Mouse (Mus musculus) urinary bladder, adult 18-20 months (tissue): Measurements from ENCODE around the gene Fndc3c1.
"Not testable (repeated sequence)": the region's sequence is repeated elsewhere in the genome, so short reads cannot be mapped to it uniquely, and the experiment has no call there.

ENCODE experiments used
- DNase-seq, 2 experiments: peaks; one replicate each; pipeline ENCODE4 v3.0.0; 2022; ENCODE audit warnings: low spot score in 2 of 2, mixed read lengths in 2 of 2

Fndc3c1 gene

DNA sequence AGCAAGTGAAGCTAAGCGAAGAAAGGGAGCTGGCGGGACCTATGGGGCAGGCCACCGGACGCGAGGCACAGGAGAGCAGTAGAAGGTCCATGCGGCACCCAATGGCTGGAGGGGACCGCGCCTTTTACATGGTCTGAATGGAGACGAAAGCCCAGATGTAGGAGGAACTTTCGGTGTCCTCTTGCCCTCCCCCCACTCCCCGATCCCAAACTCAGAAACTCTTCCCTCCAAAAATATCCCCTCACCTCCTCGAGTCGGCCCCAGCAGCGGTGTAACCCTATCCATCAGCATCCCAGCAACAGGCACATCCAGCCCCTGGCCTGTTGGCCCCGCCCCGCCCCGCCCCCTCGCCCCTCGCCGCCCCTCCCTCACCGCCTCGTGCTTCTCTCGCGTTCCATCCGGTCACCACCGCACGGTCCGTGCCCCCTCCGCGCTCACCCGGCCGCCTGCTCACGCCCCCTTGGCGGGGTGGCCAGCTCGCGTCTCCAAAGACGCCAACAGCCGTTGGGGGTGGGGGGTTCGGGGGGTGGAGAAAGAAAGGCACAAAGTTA is at the start of gene Fndc3c1:
Gene Fndc3c1 (minus strand): TSS at position 301 of the 551 bp plus-strand sequence.
- DNase-seq: no peak

DNA sequence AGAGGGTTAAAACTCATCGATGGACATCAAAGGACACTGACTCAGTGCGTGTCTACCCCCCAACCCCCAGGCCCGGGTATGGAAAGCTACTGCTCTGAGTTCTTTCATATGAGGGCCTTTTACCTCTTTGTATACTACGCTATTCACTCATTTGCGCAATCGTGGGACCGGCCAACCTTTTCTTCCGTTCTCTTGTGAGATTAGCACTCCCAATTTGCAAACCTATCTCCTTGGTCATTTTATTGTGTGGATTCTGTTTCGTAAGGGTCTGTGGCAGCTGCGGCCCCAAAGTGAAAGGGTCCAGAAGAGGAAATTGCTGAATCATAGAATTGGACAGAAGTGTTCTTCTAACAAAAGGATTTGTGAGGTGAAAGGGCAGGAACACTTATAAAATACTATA is 1.2 kb upstream of the Fndc3c1 start:
- no peak for DNase-seq

DNA sequence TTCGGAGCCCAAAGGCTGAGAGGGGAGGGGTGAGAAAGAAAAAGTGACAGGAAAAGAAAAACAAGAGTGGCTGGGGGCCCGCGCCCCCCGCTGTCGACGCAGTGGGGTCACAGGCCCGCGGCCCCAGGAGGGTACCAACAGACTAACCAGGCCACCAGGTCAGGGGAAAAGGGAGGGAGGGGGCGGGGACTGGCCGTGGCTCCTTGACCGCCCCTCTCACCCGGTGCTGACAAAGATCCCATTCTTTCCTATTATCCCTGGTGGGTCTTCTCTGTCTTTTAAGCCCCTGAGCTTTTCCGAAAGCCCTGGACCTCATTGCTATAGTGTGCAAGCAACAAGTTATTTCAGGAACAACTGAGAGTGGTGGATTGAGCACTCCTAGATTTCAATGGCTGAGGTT is 470 bp upstream of the Fndc3c1 start:
- no peak for DNase-seq

DNA sequence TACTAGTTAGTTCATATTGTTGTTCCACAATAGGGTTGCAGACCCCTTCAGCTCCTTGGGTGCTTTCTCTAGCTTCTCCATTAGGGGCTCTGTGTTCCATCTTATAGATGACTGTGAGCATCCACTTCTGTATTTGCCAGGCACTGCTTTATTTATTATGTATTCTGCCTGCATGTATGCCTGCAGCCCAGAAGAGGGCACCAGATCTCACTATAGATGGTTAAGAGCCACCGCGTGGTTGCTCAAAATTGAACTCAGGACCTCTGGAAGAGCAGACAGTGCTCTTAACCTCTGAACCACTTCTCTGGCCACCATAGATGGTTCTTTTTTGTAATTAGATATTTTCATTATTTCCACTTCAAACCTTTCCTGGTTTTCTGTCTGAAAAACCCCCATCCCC is 5.3 kb downstream of the Fndc3c1 start:
- DNase-seq: not testable (repeated sequence)

DNA sequence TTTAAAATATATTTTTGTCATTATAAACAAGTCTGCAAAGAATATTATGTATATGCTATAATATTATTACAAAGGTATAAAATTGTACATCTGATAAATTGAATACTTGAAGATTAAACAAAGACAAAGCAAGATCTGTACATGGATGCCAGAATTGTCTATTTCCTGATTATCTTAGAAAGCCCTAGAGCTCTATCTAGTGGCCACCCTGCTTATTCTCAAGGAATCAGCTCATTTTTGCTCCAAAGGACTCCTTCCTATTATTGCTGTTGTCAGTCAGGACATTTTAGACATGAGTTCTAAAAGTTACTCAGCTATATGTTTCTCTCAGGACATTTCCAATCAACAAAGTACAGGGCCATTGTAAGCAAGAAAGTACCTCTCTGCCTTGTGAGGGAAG is 99.9 kb downstream of the Fndc3c1 start:
- no peak for DNase-seq

DNA sequence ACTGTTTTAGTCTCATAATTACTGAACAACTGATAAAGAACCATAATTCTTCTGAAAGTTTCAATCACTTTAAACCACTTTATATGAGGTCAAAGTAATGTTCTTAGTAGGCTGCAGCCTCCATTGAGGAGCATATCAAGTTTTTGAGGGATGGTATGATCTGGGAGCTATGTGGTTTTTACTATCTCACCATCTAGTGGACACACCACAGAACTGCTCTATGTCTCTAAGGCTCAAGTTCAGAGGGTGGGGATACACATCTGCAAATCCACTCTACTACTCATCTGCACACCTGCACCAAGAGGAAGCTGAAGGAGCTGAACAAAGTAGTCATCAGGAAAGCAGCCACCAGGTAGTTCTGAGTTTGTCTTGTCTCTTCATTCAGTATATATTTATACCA is 104.6 kb downstream of the Fndc3c1 start:
- no peak for DNase-seq
